Mouse (Mus musculus) lung, postnatal 25 days (tissue): ENCODE measurements around the gene Ehbp1l1.

ENCODE experiments used
- DNase-seq: peaks from one replicate; pipeline ENCODE4 v3.0.0; 2022; ENCODE audit warnings: low spot score

The Ehbp1l1 gene

GRCm38 (mm10) chr19:5731264-5731978 lies 5.3 kb upstream of the Ehbp1l1 start:
- peak; percentile 94 for DNase-seq

- DNase-seq: no peak
Measured at GRCm38 (mm10) chr19:5730314-5731186, 4.4 kb upstream of the Ehbp1l1 start.

GRCm38 (mm10) chr19:5729444-5729815 lies 3.3 kb upstream of the Ehbp1l1 start, which contains the start of gene Fam89b:
Fam89b (minus strand) TSS chr19:5729653.
- peak; percentile 92 for DNase-seq

GRCm38 (mm10) chr19:5728631-5729443 lies 2.7 kb upstream of the Ehbp1l1 start:
- DNase-seq: no peak

GRCm38 (mm10) chr19:5727701-5728100 lies 1.6 kb upstream of the Ehbp1l1 start:
- peak; percentile 89 for DNase-seq

GRCm38 (mm10) chr19:5726961-5727578 lies 953 bp upstream of the Ehbp1l1 start:
- no peak for DNase-seq

GRCm38 (mm10) chr19:5725029-5725707 lies 949 bp downstream of the Ehbp1l1 start:
- no peak for DNase-seq

GRCm38 (mm10) chr19:5724549-5724941 lies 1.6 kb downstream of the Ehbp1l1 start:
- peak; percentile 89 for DNase-seq

- DNase-seq: no peak
Measured at GRCm38 (mm10) chr19:5723934-5724548, 2.1 kb downstream of the Ehbp1l1 start.

GRCm38 (mm10) chr19:5722848-5723425 lies 3.2 kb downstream of the Ehbp1l1 start:
- DNase-seq: no peak

- DNase-seq: no peak
Measured at GRCm38 (mm10) chr19:5721233-5721632, 4.9 kb downstream of the Ehbp1l1 start.

GRCm38 (mm10) chr19:5716955-5717354 lies 9.2 kb downstream of the Ehbp1l1 start:
- no peak for DNase-seq

- peak; percentile 67 for DNase-seq
Measured at GRCm38 (mm10) chr19:5715793-5716688, 10.1 kb downstream of the Ehbp1l1 start.

- peak; percentile 88 for DNase-seq
Measured at GRCm38 (mm10) chr19:5713730-5714129, 12.4 kb downstream of the Ehbp1l1 start.

GRCm38 (mm10) chr19:5713255-5713654 lies 12.9 kb downstream of the Ehbp1l1 start:
- DNase-seq: no peak

- DNase-seq: no peak
Measured at GRCm38 (mm10) chr19:5711907-5712460, 14.1 kb downstream of the Ehbp1l1 start.

- DNase-seq: peak; percentile 85
Measured at GRCm38 (mm10) chr19:5711218-5711617, 14.9 kb downstream of the Ehbp1l1 start.

- DNase-seq: no peak
Measured at GRCm38 (mm10) chr19:5710581-5710980, 15.5 kb downstream of the Ehbp1l1 start.

- DNase-seq: no peak
Measured at GRCm38 (mm10) chr19:5710068-5710467, 16.0 kb downstream of the Ehbp1l1 start.
